Mouse (Mus musculus) T-cell, adult 2 months (primary cell): ENCODE results near the gene Yod1.

ENCODE experiments used
- DNase-seq: peaks from one replicate; pipeline ENCODE4 v3.0.0; 2022; ENCODE audit warnings: low spot score

Gene Yod1

DNA sequence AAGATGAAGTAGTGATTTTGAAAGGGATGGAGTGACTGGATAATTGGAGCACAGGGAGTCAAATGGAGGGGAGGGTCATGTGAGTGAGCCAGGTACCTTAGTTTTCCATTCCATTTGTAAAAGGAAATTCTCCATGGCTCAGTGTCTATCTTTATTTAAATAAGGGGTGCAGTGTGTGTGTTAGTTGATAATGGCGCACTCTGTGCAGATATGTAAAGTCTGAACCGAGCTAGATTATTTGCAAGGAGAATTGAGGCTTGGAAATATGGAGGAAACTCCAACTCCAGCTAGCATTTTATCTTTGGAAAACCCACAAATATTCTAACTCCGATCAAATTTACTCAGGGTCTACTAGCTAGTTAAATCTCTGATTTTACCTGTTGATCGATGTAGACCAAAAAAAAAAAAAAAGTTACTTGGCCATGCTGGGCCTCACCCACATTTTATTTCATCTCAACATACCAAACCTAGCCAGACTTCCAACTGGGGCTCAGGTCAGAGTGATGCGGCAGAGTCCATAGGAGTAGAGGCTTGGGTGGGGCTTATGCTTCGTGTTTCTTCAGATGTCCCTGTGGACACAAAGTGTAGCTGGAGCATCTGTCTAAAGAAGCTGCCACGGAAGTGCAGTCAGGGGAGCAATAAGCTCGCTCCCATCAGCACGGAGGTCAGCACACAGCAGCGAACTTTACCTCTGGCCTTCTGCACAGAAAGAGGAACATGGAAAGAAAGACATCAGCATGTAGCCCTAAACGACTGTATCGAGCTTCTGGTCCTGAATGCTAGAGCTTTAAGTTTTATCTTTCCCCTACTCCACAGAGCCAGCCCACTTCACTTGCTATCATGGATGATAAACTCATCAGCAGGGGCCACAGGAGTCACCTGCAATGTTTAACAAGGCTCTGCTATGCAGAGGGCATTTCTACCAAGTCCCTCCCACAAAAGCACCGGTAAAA, 15.9 kb downstream of the Yod1 start:
- DNase-seq: no peak

DNA sequence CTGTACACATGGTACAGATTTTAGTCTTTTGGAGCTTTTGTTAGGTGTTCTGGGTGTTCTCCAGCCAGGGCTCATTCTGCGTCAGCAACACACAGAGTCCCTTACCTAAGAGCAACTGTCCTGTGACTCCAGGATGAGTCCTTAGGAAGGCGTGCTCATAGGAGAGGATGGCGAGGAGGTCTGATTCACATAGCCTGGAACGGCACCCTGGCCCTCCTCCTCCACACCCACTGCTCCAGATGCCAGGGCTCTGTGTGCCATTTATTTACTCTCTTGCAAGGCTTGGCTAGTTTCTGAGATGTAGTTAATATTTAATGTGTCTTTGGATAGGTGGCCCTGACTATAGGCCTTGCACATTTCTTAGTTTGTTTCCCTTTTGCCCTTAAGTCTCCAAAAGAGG, 16.5 kb downstream of the Yod1 start:
- DNase-seq: no peak

DNA sequence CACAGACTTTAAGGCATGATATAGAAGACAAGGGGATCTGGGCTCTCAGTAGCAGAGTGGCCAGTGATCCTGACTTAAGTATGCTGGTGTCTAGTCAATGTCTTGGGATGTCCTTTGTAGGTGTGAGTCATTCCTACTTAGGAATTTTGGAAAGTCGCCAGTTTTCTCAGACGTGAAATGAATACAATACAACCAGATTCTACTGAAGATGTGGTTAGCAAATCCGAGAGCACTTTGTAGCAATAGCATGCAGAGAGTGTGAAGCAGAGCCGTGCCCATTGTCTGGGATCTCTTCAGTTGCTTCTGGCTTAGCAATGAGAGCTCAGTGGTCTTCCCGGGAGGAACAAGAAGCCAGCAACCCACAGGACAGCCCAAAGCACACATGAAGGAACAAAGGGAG, 17.3 kb downstream of the Yod1 start:
- DNase-seq: no peak

DNA sequence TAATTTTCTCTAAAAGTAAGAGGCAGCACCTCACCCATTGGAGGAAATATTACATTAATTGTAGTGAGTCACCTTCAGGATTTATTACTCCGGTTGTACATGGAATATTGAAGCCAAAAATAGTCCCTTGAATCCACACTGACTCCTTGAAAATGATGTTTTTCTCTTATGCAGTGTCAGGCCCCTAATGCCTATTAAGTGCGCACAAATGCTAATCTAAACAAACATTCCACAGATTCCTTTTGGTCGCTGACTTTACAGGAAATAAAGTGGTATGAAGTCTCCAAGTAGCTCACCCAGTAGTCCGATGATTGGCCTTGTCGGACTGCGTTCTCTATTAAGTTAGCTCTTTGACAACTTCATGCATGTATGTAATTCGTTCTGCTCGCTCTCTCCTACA, 17.7 kb downstream of the Yod1 start:
- no peak for DNase-seq

DNA sequence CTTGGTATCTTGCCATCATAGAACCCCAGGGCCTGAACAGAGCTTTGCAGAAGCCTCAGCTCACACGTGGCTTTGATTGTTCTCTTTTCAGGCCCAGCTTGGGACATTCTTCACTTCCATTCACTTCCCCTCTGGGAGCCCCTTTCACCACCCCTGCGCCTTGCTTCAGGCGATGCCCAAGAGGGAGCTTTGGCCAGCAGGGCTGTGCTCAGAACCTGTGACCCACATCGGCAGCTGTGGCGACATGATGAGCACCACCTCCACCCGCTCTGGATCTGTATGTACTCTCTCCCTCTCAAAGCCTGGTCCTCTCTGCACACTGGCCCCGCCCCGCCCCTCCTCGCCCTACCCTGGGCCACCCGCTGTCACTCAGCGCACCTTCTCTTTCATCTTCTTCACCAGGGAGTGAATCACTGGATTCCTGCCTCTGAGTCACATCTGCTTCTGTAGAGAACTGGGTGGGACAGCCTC, 20.3 kb downstream of the Yod1 start:
- no peak for DNase-seq

DNA sequence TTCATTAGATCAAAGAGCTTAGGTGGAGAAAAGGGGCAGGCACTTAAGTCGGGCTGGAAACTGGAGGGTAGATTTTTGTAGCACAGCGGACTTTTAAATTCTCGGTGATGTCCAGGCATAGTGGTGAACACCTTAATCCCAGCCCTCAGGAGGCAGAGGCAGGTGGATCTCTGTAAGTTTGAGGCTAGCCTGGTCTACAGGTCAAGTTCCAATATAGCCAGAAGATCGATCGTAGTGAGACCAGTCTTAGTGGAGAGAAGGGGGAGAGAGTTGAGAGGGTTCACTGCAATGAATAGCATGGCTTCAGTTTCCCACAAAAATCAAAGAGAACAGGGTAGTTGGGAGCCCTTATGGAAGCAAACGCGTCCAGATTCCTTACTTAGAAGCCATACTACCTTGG, 20.8 kb downstream of the Yod1 start:
- no peak for DNase-seq

DNA sequence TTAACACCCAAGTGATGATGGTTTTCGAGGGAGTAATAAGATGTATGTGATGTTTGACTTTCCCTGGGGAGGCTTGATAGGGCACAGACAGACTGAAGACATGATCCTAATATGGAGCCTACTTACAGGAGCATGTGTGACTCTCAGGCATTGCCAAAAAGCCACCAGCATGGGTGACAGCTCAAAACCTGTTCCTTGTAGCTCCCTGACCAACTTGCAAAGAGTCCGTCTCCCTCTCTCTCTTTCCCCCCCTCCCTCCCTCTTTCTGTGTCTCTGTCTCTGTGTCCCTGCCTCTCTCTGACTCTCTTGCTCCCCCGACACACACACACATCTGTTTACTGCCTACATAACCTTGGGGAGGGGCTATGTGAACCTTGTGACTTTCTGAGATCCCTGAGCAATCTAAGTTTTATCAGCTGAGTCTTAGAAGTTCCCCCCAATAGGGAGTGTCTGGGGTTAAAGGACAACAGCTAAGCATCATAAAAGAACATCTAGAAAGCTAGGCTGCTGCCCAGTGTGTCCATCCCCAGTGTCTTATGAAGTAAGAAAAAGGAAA, 21.5 kb downstream of the Yod1 start:
- DNase-seq: no peak

DNA sequence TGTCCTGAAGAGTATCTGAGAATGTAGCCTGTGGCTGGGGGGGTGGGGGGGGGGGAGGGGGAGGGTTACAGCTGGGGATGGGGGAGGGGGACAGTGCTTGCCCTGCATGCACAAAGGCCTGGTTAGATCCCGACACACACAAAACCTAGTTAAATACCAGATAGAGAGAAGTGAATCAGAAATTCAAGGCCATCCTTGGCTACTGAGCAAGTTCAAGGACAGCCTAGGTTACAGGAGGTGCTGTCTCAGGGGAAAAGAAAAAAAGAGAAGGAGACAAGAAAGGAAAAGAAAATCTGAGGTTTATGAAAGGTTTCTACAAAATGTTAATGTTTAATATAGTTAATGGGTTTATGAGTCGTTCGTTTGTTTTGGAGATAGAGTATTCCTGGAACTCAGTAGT, 22.5 kb downstream of the Yod1 start:
- DNase-seq: no peak

DNA sequence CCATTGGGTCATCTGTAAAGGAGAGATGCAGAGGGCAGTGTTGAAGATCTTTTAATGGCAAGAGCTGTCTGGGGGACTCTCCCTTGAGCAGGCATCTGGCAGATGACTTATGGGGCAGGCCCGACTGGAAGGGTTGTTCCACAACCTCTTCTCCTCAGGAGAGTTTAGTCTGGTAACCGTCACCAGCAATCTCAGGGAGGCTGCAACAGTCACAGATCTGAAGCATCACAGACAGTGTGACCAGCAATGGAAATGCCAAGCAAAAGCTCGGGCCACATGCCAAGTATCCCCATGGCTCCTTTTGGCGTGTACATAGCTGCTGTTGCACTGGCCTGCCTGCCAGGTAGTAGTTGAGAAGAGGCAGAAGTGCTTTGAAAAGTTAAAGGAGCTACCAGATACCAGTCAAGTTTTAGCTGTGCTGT, 23.1 kb downstream of the Yod1 start:
- DNase-seq: no peak

DNA sequence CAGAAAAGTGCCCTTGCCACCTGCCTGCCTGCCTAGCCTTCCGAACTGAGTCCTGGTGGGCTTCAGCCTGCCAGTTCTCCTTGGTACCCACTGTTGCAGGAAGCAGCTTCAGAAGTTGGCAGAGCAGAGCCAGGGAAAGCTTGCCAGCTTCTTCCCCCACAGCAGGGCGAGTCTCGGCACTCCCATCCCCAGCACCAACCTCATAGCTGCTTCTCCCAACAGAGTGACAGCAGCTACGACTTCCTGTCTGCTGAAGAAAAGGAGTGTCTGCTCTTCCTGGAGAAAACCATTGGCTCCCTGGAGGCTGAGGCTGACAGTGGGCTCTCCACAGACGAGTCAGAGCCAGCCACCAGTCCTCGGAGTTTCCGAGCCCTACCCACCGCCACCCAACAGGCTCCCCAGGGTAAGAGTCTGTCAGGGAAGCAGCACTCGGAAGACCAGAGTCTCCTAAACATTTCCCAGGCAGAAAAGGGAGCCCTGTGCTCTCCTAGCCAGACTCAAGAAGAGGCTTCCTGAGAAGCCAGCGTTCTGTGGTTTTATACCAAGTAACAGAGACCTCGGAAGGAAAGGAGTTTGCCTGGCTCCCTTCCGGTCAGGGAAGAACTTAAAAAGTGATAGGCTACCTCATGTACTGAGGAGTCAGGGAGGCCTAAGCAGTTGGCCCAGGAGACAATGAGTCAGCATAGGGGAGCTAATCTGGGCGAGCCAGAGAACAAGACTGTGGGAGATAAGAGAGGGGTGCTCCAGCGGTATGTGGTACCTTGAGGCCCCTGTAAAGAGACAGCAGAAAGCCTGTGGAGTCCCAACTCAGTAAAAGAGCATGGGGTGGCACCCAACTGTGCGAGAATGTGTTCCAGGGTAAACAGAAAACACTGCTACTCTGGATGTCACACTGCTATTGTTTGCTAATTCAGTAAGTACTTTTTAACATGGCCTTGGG, 23.9 kb downstream of the Yod1 start:
- no peak for DNase-seq

DNA sequence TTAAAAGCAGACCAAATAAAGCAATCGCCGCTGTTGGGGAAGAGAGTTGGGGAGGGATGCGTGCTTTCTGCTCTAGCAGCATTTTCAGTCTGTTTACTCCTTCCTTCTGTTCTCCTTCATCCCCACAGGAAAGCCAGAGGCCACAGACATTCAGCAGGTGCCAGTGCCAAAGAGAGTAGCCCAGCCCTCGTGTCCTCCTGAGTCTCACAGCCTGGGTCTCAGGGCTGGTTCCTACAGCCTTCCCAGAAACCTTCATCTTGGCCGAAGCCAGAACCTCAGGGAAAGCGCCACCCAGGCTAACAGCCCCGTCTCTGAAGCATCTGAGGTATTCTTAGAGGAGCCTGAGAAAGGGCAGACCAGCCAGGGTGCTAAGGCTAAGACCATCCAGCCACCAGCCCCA, 25.1 kb downstream of the Yod1 start:
- DNase-seq: no peak

DNA sequence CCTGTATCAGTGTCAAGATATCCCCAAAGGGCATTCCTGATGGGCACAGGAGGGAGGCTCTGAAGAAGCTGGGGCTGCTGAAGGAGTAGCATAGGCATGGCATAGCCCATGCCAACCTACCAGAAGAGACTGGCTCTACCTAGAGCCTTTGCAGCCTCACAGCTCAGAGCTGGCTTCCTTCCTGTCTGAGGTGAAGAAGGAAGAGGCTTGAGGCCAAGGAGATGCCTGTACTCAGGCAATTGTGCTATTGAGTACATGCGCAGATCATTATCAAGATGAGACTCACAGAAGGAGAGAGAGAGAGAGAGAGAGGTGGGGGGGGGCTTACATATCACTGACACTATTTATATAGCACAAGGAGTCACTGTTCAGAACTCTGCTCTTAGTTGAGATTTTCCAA, 26.6 kb downstream of the Yod1 start:
- no peak for DNase-seq

DNA sequence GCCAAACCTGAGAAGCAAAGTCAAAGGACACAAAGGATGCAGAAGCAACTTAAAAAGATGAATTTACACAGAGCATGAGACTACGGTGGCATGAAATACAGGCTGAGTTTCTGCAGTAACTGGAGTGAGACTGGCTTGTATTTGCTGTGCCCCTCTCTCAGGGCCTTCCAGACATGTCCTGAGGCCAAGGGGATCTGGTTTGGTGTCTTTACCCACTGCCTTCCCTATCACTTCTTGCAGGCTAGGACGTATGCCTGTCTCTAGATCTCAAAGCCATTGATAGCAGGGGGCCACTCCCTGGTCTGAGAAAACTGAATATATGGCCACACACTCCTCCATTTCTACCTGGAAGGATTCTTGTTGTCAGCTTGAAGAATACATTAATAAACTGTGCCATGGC, 27.1 kb downstream of the Yod1 start:
- no peak for DNase-seq

DNA sequence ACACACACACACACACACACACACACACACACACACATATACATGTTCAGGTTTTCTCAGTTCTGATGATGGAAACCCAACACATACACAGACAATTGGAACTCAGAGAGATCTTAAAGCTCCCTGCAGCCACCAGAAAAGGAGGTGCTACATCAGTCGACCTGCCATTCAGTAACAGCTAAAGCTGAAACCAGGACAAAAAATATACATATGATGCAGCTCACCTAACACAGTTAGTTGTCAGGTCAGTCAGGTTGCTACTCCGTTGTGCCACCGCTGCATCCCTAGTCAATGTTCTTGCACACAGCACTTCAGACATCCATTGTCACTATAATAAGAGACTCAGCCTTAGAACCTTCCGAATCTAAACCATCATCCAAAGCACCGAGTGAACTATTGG, 27.8 kb downstream of the Yod1 start:
- no peak for DNase-seq

DNA sequence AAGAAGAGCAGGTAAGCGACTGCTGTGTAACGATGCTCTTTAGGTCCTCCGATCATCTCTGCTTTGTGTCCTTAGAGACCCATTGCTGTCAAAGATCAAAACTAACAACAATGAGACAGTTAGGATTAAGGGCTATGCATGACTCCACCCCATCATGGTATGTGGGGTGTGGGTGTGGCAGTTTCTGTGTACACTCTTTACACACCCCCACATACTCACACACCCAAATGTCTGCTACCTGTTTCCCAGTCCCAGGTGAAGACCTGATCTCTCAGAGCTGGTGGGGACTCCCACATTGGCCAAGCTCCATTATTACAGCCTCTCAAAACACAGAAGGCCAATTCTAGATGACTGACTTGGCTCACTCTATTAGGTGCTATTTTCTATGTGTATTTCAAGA, 28.5 kb downstream of the Yod1 start:
- no peak for DNase-seq

DNA sequence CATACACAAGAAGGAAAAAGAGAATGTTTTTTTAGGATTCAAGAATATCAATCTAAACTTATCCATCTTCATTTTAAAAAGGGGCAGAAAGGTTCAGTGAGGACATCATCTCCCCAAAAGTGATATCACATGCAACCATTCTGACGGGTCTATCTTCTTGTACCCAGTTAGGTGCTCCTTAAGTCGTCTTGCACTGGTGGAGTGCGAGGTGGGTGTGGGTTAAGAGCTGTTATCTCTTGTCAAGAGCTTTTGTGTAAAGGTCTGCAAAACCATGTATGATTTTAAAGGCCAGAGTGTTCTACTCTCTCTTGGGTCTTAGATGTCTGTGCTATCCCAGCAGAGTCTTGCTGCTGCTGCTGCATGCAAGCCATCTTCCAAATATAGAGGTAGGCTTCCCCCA, 29.7 kb downstream of the Yod1 start:
- no peak for DNase-seq

DNA sequence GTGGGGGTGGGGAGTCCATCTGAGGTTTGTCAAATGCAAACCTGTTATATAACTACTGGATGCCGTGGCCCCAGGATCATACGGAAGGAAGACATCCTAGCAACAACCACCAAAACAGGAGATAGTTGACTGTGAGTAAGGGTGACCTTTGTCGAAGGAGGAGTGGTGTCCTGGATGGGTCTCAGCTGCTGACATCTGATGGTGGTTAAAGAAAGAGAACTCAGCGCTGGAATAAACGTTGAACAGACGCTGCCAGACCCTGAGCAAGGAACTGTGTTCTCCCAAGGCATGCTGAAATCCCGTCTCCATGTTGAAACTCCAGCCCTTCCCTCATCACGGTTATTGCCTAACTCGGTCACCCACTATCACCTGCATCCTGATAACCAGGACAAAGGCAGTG, 42.6 kb downstream of the Yod1 start:
- no peak for DNase-seq

DNA sequence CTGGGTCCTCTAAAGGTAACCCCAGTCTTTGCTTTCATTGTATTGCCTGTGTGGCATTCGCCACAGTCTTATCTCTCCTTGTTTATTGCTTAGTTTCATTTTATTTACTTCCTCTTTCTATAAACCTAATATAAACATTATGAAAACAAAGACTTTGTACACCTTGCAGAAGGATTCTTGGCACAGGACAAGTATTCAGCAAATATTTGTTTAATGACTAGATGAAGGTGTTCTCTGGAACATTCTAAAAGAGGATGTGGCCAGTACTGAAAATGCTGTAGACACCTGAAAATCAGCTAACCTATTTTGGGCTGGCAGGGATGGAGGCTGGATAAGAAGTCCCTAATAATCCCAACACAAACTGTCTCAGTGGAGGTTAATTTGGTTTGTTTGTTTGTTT, 44.5 kb downstream of the Yod1 start:
- DNase-seq: no peak

DNA sequence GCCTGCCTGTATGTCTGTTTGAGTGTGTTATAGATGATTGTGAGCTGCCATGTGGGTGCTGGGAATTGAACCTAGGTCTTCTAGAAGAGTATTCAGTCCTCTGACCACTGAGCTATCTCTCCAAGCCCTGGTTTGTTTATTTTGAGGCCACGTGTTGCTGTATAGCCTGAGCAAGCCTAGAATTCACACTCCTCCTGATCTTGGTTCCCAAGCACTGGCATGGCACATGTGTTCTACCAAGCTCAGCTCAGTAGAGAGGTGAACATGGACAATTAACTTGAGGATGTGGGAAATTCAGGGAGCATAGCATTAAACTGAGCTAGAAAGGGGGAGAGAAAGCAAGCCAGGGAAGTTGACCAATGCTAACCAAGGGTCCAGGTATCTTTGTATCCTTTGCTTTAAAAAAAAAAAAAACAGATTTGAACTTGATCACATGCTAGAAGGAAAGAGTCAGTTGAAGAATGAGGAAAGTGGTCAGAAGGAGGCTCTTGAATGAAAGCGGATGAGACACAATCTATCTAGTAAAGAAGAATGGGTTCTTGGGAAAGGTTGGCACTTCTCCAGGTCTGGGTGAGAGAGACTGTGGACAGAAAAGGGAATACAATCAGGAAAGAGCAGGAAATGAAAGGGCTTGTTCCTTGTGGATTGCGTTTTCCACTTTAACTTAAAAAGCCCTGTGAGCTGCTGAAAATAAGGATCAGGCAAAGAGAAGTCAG, 45.1 kb downstream of the Yod1 start:
- DNase-seq: no peak

DNA sequence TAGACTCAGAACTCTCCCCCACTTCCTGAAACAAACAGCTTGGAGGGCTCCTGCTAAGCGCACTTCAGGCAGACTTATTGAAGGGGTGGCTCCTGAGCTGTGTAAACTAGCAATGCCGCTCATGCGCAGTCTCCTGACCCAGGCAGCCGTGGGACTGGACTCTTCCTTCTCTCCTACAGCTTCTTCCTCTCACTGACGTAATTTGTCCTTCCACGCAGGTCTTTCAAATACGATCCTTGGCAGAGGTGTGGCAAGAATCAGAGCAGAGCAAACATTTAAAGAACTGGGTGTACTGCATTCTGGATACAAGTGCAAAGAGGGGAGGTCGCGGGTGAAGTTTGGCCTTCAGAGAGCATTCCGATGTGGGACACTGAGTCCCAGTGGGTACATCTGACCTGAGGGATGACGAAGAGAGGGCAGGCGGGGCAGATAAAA, 46.9 kb downstream of the Yod1 start:
- no peak for DNase-seq

DNA sequence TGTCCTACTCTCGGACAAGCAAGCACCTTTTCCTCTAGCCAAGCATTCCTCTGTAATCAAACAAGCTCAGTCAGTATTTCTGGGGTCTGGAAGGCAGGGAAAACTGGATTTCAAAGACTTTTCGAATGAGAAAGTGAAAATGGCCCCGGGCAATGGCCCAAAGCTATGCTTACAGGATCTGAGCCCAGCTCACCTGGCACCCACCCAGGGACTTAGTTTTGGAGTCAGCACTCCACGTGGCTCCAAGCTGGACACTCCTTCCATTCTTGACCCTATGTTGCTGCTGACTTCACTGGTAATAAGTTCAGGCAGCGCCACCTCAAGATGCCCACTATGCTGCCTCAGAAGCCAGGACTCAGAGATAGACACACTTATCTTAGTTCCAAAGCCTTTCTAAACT, 49.9 kb downstream of the Yod1 start:
- DNase-seq: no peak

DNA sequence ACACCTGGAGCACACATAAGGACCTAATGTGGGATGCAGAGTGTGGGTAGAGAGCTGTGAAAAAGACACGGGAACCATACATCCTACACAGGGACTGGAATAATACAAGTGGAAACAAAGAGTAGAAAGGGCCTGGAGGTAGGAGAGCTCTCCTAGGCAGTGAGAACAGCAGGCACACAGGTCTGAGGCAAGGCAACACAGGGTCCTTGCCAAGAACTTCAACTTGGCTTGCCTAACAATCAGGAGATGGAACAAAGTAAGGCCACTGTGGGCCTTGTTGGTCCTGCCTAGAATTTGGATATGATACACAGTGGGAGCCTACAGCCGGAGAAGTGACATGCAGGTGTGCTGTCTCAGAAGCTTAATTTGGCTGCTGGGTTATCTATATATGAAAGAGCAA, 52.8 kb downstream of the Yod1 start:
- DNase-seq: no peak
